14 mouse cellular contexts compared by ENCODE assay signal in genomic region chr9:71578896-71579564, GRCm38 (mm10). TPM values are rescaled to one million over a fixed set of nuclear protein-coding genes. Genes with fewer than 3 reads are reported as not detected.
DNase-seq lines count a peak whose midpoint lies in the region; ATAC-seq lines count a peak whose summit lies in the region.
"Had no signal": no experiment of that assay in that cellular context is flagged by ENCODE, and none has a peak within 500 bp of the region (broad histone marks: within the 10 kb centered on the region; RNA-seq: fewer than 3 reads in every experiment).

No protein-coding gene starts in this region.

- H3K9me3 ChIP-seq in hindbrain, embryonic 10.5 days, result no peaks in the 10 kb centered on the region
- H3K9me3 ChIP-seq in hindbrain, embryonic 13.5 days, result no peaks in the 10 kb centered on the region
- no peaks in the 10 kb centered on the region for H3K9me3 ChIP-seq in lung, embryonic 15.5 days
- no peaks in the 10 kb centered on the region for H3K9me3 ChIP-seq in hindbrain, embryonic 16.5 days (ENCODE audit: control insufficient read depth, low read length)
- H3K9me3 ChIP-seq: forebrain, embryonic 15.5 days; G1E; limb, embryonic 15.5 days; midbrain, embryonic 12.5 days had no signal

- H3K27ac ChIP-seq in hindbrain, embryonic 10.5 days, result no peak overlapping the region
- no peak overlapping the region for H3K27ac ChIP-seq in hindbrain, embryonic 13.5 days
- peak overlapping the region; percentile 49 for H3K27ac ChIP-seq in lung, embryonic 15.5 days
- no peak overlapping the region for H3K27ac ChIP-seq in hindbrain, embryonic 16.5 days (ENCODE audit: low read depth, low read length)
- H3K27ac ChIP-seq: forebrain, embryonic 15.5 days; limb, embryonic 15.5 days; midbrain, embryonic 12.5 days had no signal

- no peak overlapping the region for H3K9ac ChIP-seq in hindbrain, embryonic 13.5 days
- H3K9ac ChIP-seq in lung, embryonic 15.5 days, result no peak overlapping the region
- no peak overlapping the region for H3K9ac ChIP-seq in hindbrain, embryonic 16.5 days (ENCODE audit: low read depth, low read length)
- H3K9ac ChIP-seq: forebrain, embryonic 15.5 days; limb, embryonic 15.5 days; midbrain, embryonic 12.5 days had no signal

- WGBS in hindbrain, embryonic 10.5 days, result 68% methylated on average over 7 of the region's 7 CpGs
- 60% methylated on average over 7 of the region's 7 CpGs for WGBS in hindbrain, embryonic 13.5 days
- WGBS in lung, embryonic 15.5 days, result 53% methylated on average over 7 of the region's 7 CpGs
- 53% methylated on average over 7 of the region's 7 CpGs for WGBS in hindbrain, embryonic 16.5 days

- peak; percentile 10 for DNase-seq in hindbrain, embryonic 10.5 days (ENCODE audit: low spot score)
- DNase-seq in lung, postnatal 25 days (ENCODE audit: low spot score), result no peak
- DNase-seq in left cerebral cortex, postnatal 4 days, result peak; percentile 57
- DNase-seq in neural tube, embryonic 10.5 days (ENCODE audit: extremely low spot score, low spot score), result no peak
- no peak for DNase-seq in adrenal gland, postnatal 36 days
- DNase-seq: adrenal gland, adult 8-10 months; heart, postnatal 36 days had no signal

- no peaks in the 10 kb centered on the region for H3K36me3 ChIP-seq in hindbrain, embryonic 10.5 days
- no peaks in the 10 kb centered on the region for H3K36me3 ChIP-seq in hindbrain, embryonic 13.5 days
- no peaks in the 10 kb centered on the region for H3K36me3 ChIP-seq in lung, embryonic 15.5 days
- H3K36me3 ChIP-seq in hindbrain, embryonic 16.5 days (ENCODE audit: control insufficient read depth, insufficient read depth, low read length), result no peaks in the 10 kb centered on the region
- H3K36me3 ChIP-seq: forebrain, embryonic 15.5 days; G1E; limb, embryonic 15.5 days; midbrain, embryonic 12.5 days had no signal

- H3K4me2 ChIP-seq in hindbrain, embryonic 13.5 days, result no peak overlapping the region
- H3K4me2 ChIP-seq in lung, embryonic 15.5 days, result no peak overlapping the region
- H3K4me2 ChIP-seq in hindbrain, embryonic 16.5 days (ENCODE audit: low read length), result no peak overlapping the region
- H3K4me2 ChIP-seq: forebrain, embryonic 15.5 days; limb, embryonic 15.5 days; midbrain, embryonic 12.5 days had no signal

- no peaks in the 10 kb centered on the region for H3K27me3 ChIP-seq in hindbrain, embryonic 10.5 days (ENCODE audit: insufficient read depth, poor library complexity, severe bottlenecking)
- H3K27me3 ChIP-seq in hindbrain, embryonic 13.5 days, result no peaks in the 10 kb centered on the region
- no peaks in the 10 kb centered on the region for H3K27me3 ChIP-seq in lung, embryonic 15.5 days
- no peaks in the 10 kb centered on the region for H3K27me3 ChIP-seq in hindbrain, embryonic 16.5 days (replicated peaks; ENCODE audit: control insufficient read depth, insufficient read depth, low read length)
- H3K27me3 ChIP-seq: forebrain, embryonic 15.5 days; limb, embryonic 15.5 days; midbrain, embryonic 12.5 days had no signal

- H3K4me3 ChIP-seq in hindbrain, embryonic 10.5 days, result no peak overlapping the region
- H3K4me3 ChIP-seq in hindbrain, embryonic 13.5 days, result no peak overlapping the region
- H3K4me3 ChIP-seq in lung, embryonic 15.5 days, result no peak overlapping the region
- H3K4me3 ChIP-seq in hindbrain, embryonic 16.5 days (ENCODE audit: low read length), result no peak overlapping the region
- H3K4me3 ChIP-seq: forebrain, embryonic 15.5 days; limb, embryonic 15.5 days; midbrain, embryonic 12.5 days had no signal

- no peaks in the 10 kb centered on the region; the same call in 1 of the 2 replicates for H3K4me1 ChIP-seq in hindbrain, embryonic 10.5 days (replicated peaks)
- H3K4me1 ChIP-seq in hindbrain, embryonic 13.5 days (replicated peaks), result 0 out of 2 replicates have a peak, but pooled peaks cover 6% of the 10 kb centered on the region
- peaks cover 6% of the 10 kb centered on the region; the same call in 1 of the 2 replicates for H3K4me1 ChIP-seq in lung, embryonic 15.5 days
- H3K4me1 ChIP-seq in hindbrain, embryonic 16.5 days (ENCODE audit: control insufficient read depth, insufficient read depth, low read depth, low read length), result no peaks in the 10 kb centered on the region
- H3K4me1 ChIP-seq: forebrain, embryonic 15.5 days; midbrain, embryonic 12.5 days had no signal

- intact Hi-C loops in left cerebral cortex, postnatal 4 days (cut with DNase I), result no loop called here

- ATAC-seq in hindbrain, embryonic 13.5 days (ENCODE audit: low FRiP score), result no peak
- no peak for ATAC-seq in lung, embryonic 15.5 days (ENCODE audit: borderline replicate concordance, extremely low read depth, low FRiP score, low TSS enrichment)
- peak; percentile 70 for ATAC-seq in hindbrain, embryonic 16.5 days
- ATAC-seq: forebrain, embryonic 15.5 days had no signal

RNA-seq across cellular contexts. Expression of gene Myzap, which starts 13.1 kb away (rescaled TPM):
- polyA plus RNA-seq in hindbrain, embryonic 10.5 days (2016; fragmentation: Nextera tagmentation; extraction: Ambion mirVana), result 4.4 and 4.9 TPM in 2 replicates
- polyA plus RNA-seq in hindbrain, embryonic 13.5 days (2015; fragmentation: Nextera tagmentation; extraction: Ambion mirVana), result 3.2 and 3.7 TPM in 2 replicates
- polyA plus RNA-seq in lung, embryonic 15.5 days (2015; fragmentation: Nextera tagmentation; extraction: Ambion mirVana), result 50.8 and 56.7 TPM in 2 replicates
- polyA plus RNA-seq in hindbrain, embryonic 16.5 days (2015; fragmentation: Nextera tagmentation; extraction: Ambion mirVana), result 1.9 and 2.3 TPM in 2 replicates
- total RNA-seq in left cerebral cortex, postnatal 4 days (2021), result 1 to 10 TPM; 2.7 to 2.9 TPM
- 10 to 100 TPM in 1 of 2 experiments, 1 to 10 TPM in 1; 6.8 to 12.9 TPM for total RNA-seq in adrenal gland, postnatal 36 days (2021)
- polyA plus RNA-seq: G1E had no signal

Comparison
In these comparisons a context has a peak if more than half of its experiments do, and no peak if none do; other contexts are left out.
1. DNase-seq: peak in hindbrain, embryonic 10.5 days (single experiment) and left cerebral cortex, postnatal 4 days (single experiment); none in lung, postnatal 25 days (single experiment), neural tube, embryonic 10.5 days (single experiment) and adrenal gland, postnatal 36 days (0 of 2).